Mouse (Mus musculus) C2C12 (cell line): ENCODE measurements around the gene Platr17.

ENCODE experiments used
- CEBPB ChIP-seq: IDR thresholded peaks from one replicate; pipeline ENCODE4 v1.6.1; 2011; ENCODE audit warnings: low read depth, mild to moderate bottlenecking, control low read depth, moderate library complexity
- CTCF ChIP-seq: IDR thresholded peaks from one replicate; pipeline ENCODE4 v1.5.1; 2011; ENCODE audit not compliant: control insufficient read depth, insufficient read depth, insufficient read length
- FOSL1 ChIP-seq: IDR thresholded peaks from one replicate; pipeline ENCODE4 v1.8.0; 2011; ENCODE audit warnings: mild to moderate bottlenecking, low read length; ENCODE audit not compliant: poor library complexity, insufficient read depth, severe bottlenecking
- MYOD1 ChIP-seq: IDR thresholded peaks from one replicate; pipeline ENCODE4 v1.6.1; 2011; ENCODE audit warnings: low read depth; ENCODE audit not compliant: control insufficient read depth, insufficient read length

GRCm38 (mm10) chr17:33928251-33928947 is 23.5 kb downstream of the Platr17 start:
- TF ChIP-seq CTCF (no peak), FOSL1 (no peak), MYOD1 (no peak), CEBPB (no peak)
